Mouse (Mus musculus) forebrain, embryonic 13.5 days (tissue): ENCODE results near the gene Abca17. TPM values are rescaled to one million over a fixed set of nuclear protein-coding genes. Genes with fewer than 3 reads are reported as not detected.

ENCODE experiments used
- ATAC-seq: fragments of 200-750 bp; cut with Nextera tagmentation; 2 replicates; pipeline ENCODE4 v1.8.0; 2017
- H3K27ac ChIP-seq: fragments of 300-500 bp; sonication (generic); 2 replicates; pipeline ENCODE4 v1.5.1; 2015; ENCODE audit warnings: inconsistent platforms, mild to moderate bottlenecking, moderate library complexity
- H3K27me3 ChIP-seq: fragments of 300-500 bp; sonication (generic); 2 replicates; pipeline ENCODE4 v1.6.1; 2015; ENCODE audit warnings: mild to moderate bottlenecking, inconsistent platforms
- H3K36me3 ChIP-seq: fragments of 300-500 bp; sonication (generic); 2 replicates; pipeline ENCODE4 v1.6.1; 2015; ENCODE audit warnings: mild to moderate bottlenecking, inconsistent platforms; ENCODE audit not compliant: poor library complexity, severe bottlenecking
- H3K4me1 ChIP-seq: fragments of 300-500 bp; sonication (generic); 2 replicates; pipeline ENCODE4 v1.6.1; 2015; ENCODE audit warnings: inconsistent platforms
- H3K4me2 ChIP-seq: fragments of 300-500 bp; sonication (generic); 2 replicates; pipeline ENCODE4 v1.6.1; 2015; ENCODE audit warnings: inconsistent platforms, mild to moderate bottlenecking, moderate library complexity
- H3K4me3 ChIP-seq: fragments of 300-500 bp; sonication (generic); 2 replicates; pipeline ENCODE4 v1.5.1; 2015; ENCODE audit warnings: mild to moderate bottlenecking, inconsistent platforms
- H3K9ac ChIP-seq: fragments of 300-500 bp; sonication (generic); 2 replicates; pipeline ENCODE4 v1.6.1; 2015; ENCODE audit warnings: mild to moderate bottlenecking, inconsistent platforms
- H3K9me3 ChIP-seq: fragments of 300-500 bp; sonication (generic); replicated peaks from 2 replicates; pipeline ENCODE4 v1.6.1; 2016; ENCODE audit warnings: inconsistent platforms
- WGBS: fragments of 180-500 bp; shearing (Covaris S2); methylation state at CpG from one replicate; pipeline ENCODE4 v1.1.7; 2015; 5-methylcytosine and 5-hydroxymethylcytosine counted together
- polyA plus RNA-seq: library from polyadenylated mRNA; unstranded; fragments of >200 nt; fragmentation: Nextera tagmentation; extraction: Ambion mirVana; gene quantifications from 2 replicates; pipeline ENCODE4 v1.2.1, GENCODE M21; 2015

The Abca17 gene
- polyA plus RNA-seq, 1 experiment from 2014 or later = 0.06 TPM

- no peaks in the 10 kb centered on the region for H3K9me3 ChIP-seq
- H3K4me1 ChIP-seq = no peaks in the 10 kb centered on the region
- WGBS = 76% methylated on average over 9 of the region's 9 CpGs
- H3K9ac ChIP-seq = no peak overlapping the region
- H3K27me3 ChIP-seq = no peaks in the 10 kb centered on the region
- ATAC-seq = no peak
- H3K4me3 ChIP-seq = no peak overlapping the region
- no peak overlapping the region for H3K4me2 ChIP-seq
- H3K36me3 ChIP-seq = peaks cover 36% of the 10 kb centered on the region
- no peak overlapping the region for H3K27ac ChIP-seq
Observed at GRCm38 (mm10) chr17:24362527-24362926, 11.7 kb upstream of the Abca17 start.

GRCm38 (mm10) chr17:24361291-24361690 is 10.4 kb upstream of the Abca17 start:
- Histone ChIP-seq H3K4me2 (no peak overlapping the region), H3K4me1 (no peaks in the 10 kb centered on the region), H3K9ac (no peak overlapping the region), H3K4me3 (no peak overlapping the region), H3K9me3 (no peaks in the 10 kb centered on the region), H3K27me3 (no peaks in the 10 kb centered on the region), H3K36me3 (peaks cover 25% of the 10 kb centered on the region), H3K27ac (no peak overlapping the region)
- WGBS = 91% methylated on average over 5 of the region's 5 CpGs
- ATAC-seq = no peak

GRCm38 (mm10) chr17:24360841-24361240 is 10.0 kb upstream of the Abca17 start:
- WGBS = 84% methylated on average over 8 of the region's 8 CpGs

GRCm38 (mm10) chr17:24359903-24360302 is 9.0 kb upstream of the Abca17 start:
- H3K27me3 ChIP-seq = no peaks in the 10 kb centered on the region
- H3K4me1 ChIP-seq = no peaks in the 10 kb centered on the region
- no peak overlapping the region for H3K27ac ChIP-seq
- H3K4me2 ChIP-seq = no peak overlapping the region
- H3K36me3 ChIP-seq = peaks cover 12% of the 10 kb centered on the region
- 74% methylated on average over 2 of the region's 2 CpGs for WGBS
- ATAC-seq = no peak
- no peaks in the 10 kb centered on the region for H3K9me3 ChIP-seq
- no peak overlapping the region for H3K4me3 ChIP-seq
- no peak overlapping the region for H3K9ac ChIP-seq

More at GRCm38 (mm10) chr17:24360841-24361240, 10.0 kb upstream of the Abca17 start:
- Histone ChIP-seq H3K36me3 (peaks cover 20% of the 10 kb centered on the region), H3K4me2 (no peak overlapping the region), H3K9me3 (no peaks in the 10 kb centered on the region), H3K27me3 (no peaks in the 10 kb centered on the region), H3K4me1 (no peaks in the 10 kb centered on the region), H3K9ac (no peak overlapping the region), H3K4me3 (no peak overlapping the region), H3K27ac (no peak overlapping the region)
- no peak for ATAC-seq

- H3K36me3 ChIP-seq = peaks cover 6% of the 10 kb centered on the region; the same call in 1 of the 2 replicates
- H3K4me1 ChIP-seq = peaks cover 4% of the 10 kb centered on the region
- H3K27ac ChIP-seq = no peak overlapping the region
- H3K9me3 ChIP-seq = no peaks in the 10 kb centered on the region
- no peak overlapping the region for H3K4me3 ChIP-seq
- no peak overlapping the region for H3K4me2 ChIP-seq
- 92% methylated on average over 8 of the region's 8 CpGs for WGBS
- H3K27me3 ChIP-seq = no peaks in the 10 kb centered on the region
- no peak overlapping the region for H3K9ac ChIP-seq
- no peak for ATAC-seq
Observed at GRCm38 (mm10) chr17:24359006-24359405, 8.1 kb upstream of the Abca17 start.

GRCm38 (mm10) chr17:24355284-24355683 is 4.4 kb upstream of the Abca17 start:
- WGBS = 89% methylated on average over 8 of the region's 8 CpGs
- no peak for ATAC-seq

GRCm38 (mm10) chr17:24353960-24354359 is 3.1 kb upstream of the Abca17 start:
- Histone ChIP-seq H3K27ac (no peak overlapping the region), H3K4me3 (no peak overlapping the region), H3K27me3 (peaks cover 19% of the 10 kb centered on the region), H3K4me2 (no peak overlapping the region), H3K36me3 (no peaks in the 10 kb centered on the region), H3K9ac (no peak overlapping the region), H3K4me1 (peaks cover 25% of the 10 kb centered on the region), H3K9me3 (no peaks in the 10 kb centered on the region)
- WGBS = 84% methylated on average over 3 of the region's 3 CpGs
- no peak for ATAC-seq

More at GRCm38 (mm10) chr17:24355284-24355683, 4.4 kb upstream of the Abca17 start:
- Histone ChIP-seq H3K27ac (no peak overlapping the region), H3K9ac (no peak overlapping the region), H3K4me1 (peaks cover 25% of the 10 kb centered on the region), H3K4me2 (no peak overlapping the region), H3K27me3 (peaks cover 10% of the 10 kb centered on the region), H3K4me3 (no peak overlapping the region), H3K9me3 (no peaks in the 10 kb centered on the region), H3K36me3 (no peaks in the 10 kb centered on the region)

- ATAC-seq = no peak; the same call in 1 of the 2 replicates
Observed at GRCm38 (mm10) chr17:24352370-24353194, 1.7 kb upstream of the Abca17 start.

GRCm38 (mm10) chr17:24351760-24352357 is 991 bp upstream of the Abca17 start, which contains the start of gene Abca3:
Gene Abca3, plus strand, starts transcription at chr17:24351950.
- Histone ChIP-seq H3K36me3 (no peaks in the 10 kb centered on the region), H3K4me3 (peak within 1 kb of the TSS; percentile 57), H3K4me2 (peak within 1 kb of the TSS; percentile 90), H3K4me1 (peaks cover 25% of the 10 kb centered on the region), H3K27ac (no peak within 1 kb of the TSS; the same call in 1 of the 2 replicates), H3K9me3 (no peaks in the 10 kb centered on the region), H3K9ac (peak within 1 kb of the TSS; percentile 80), H3K27me3 (peaks cover 19% of the 10 kb centered on the region)
- WGBS = under 1% methylated on average over 53 of the region's 55 CpGs
- peak; percentile 98 for ATAC-seq

More at GRCm38 (mm10) chr17:24352370-24353194, 1.7 kb upstream of the Abca17 start:
- no peaks in the 10 kb centered on the region for H3K36me3 ChIP-seq
- H3K9me3 ChIP-seq = no peaks in the 10 kb centered on the region
- H3K27ac ChIP-seq = no peak overlapping the region
- H3K4me1 ChIP-seq = peaks cover 25% of the 10 kb centered on the region
- WGBS = 2% methylated on average over 36 of the region's 36 CpGs
- H3K4me3 ChIP-seq = peak overlapping the region; percentile 57
- peak overlapping the region; percentile 80 for H3K9ac ChIP-seq
- peaks cover 19% of the 10 kb centered on the region for H3K27me3 ChIP-seq
- peak overlapping the region; percentile 90 for H3K4me2 ChIP-seq

GRCm38 (mm10) chr17:24349176-24349575 is 1.7 kb downstream of the Abca17 start:
- no peak for ATAC-seq
- no peak overlapping the region for H3K4me3 ChIP-seq
- H3K9ac ChIP-seq = no peak overlapping the region
- no peak overlapping the region for H3K4me2 ChIP-seq
- no peak overlapping the region for H3K27ac ChIP-seq
- no peaks in the 10 kb centered on the region for H3K9me3 ChIP-seq
- peaks cover 23% of the 10 kb centered on the region for H3K4me1 ChIP-seq
- H3K36me3 ChIP-seq = no peaks in the 10 kb centered on the region
- WGBS = 80% methylated on average over 2 of the region's 2 CpGs
- peaks cover 19% of the 10 kb centered on the region for H3K27me3 ChIP-seq

- WGBS = 34% methylated on average over 7 of the region's 7 CpGs
- H3K9ac ChIP-seq = no peak overlapping the region
- no peak overlapping the region for H3K27ac ChIP-seq
- no peak overlapping the region for H3K4me3 ChIP-seq
- H3K4me1 ChIP-seq = peaks cover 7% of the 10 kb centered on the region; the same call in 1 of the 2 replicates
- H3K4me2 ChIP-seq = no peak overlapping the region
- ATAC-seq = no peak
- peaks cover 19% of the 10 kb centered on the region for H3K27me3 ChIP-seq
- H3K9me3 ChIP-seq = no peaks in the 10 kb centered on the region
- H3K36me3 ChIP-seq = no peaks in the 10 kb centered on the region
Observed at GRCm38 (mm10) chr17:24346831-24347230, 4.0 kb downstream of the Abca17 start.

GRCm38 (mm10) chr17:24344672-24345071 is 6.2 kb downstream of the Abca17 start:
- Histone ChIP-seq H3K4me1 (no peaks in the 10 kb centered on the region), H3K4me2 (no peak overlapping the region), H3K4me3 (no peak overlapping the region), H3K27me3 (peaks cover 4% of the 10 kb centered on the region; the same call in 1 of the 2 replicates), H3K9ac (no peak overlapping the region), H3K36me3 (no peaks in the 10 kb centered on the region), H3K27ac (no peak overlapping the region), H3K9me3 (no peaks in the 10 kb centered on the region)
- WGBS = 89% methylated on average over 8 of the region's 8 CpGs
- ATAC-seq = no peak
